Mouse (Mus musculus) stomach, postnatal 0 days (tissue): ENCODE data around the gene Pcolce.

Experiments used
- CTCF ChIP-seq: IDR thresholded peaks from 2 replicates; pipeline ENCODE4 v1.5.1; 2016; ENCODE audit warnings: antibody characterized with exemption, low read depth, mild to moderate bottlenecking, moderate library complexity
- EP300 ChIP-seq: optimal IDR thresholded peaks from 2 replicates; pipeline ENCODE3; 2016; ENCODE audit warnings: antibody characterized with exemption

DNA sequence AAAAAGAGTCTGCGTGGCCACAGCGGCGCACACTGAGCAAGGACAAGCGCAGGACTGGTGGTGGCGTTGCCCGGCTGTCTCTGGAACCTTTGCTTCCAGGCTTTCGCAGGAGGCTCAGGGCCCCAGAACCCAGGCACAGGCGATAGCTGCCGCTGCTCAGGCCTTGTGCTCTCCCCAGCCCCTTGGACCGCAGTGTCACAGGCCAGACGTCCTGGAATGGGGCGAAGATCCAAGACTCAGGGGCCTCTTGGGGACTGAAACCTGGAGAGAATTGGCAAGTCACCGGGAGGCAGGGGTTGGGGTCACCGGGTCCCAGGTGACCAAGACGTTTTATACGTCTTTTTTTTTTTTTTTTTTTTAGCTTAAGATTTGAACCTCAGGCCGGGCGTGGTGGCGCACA lies 30.9 kb upstream of the Pcolce start:
- TF ChIP-seq CTCF (no peak), EP300 (no peak)
